Mouse (Mus musculus): ENCODE measurements around the gene Gda. TPM values are rescaled to one million over a fixed set of nuclear protein-coding genes. Genes with fewer than 3 reads are reported as not detected.

Gda gene
- polyA plus RNA-seq (2012; rRNA removed) = 75.1 and 79.4 TPM in 2 replicates

GRCm38 (mm10) chr19:21473345-21473744 is at the start of gene Gda:
TSS of gene Gda (minus strand) at chr19:21473445.
- Histone ChIP-seq H3K4me1 (ENCODE audit: control insufficient read depth, insufficient read depth, low read length) (peaks cover 3% of the 10 kb centered on the region; the same call in 1 of the 2 replicates), H3K4me3 (ENCODE audit: insufficient read depth, low read length) (peak within 1 kb of the TSS; percentile 98), H3K27ac (ENCODE audit: insufficient read depth, low read length) (peak within 1 kb of the TSS; percentile 94)
- TF ChIP-seq POLR2A (IDR thresholded peaks at IDR 0.05; ENCODE audit: extremely low read depth, insufficient read depth, low read length) (no peak), CTCF (IDR thresholded peaks at IDR 0.05; ENCODE audit: extremely low read depth, insufficient read depth, low read length) (no peak)

GRCm38 (mm10) chr19:21520280-21520679 is 47.0 kb upstream of the Gda start:
- no peak overlapping the region for H3K4me3 ChIP-seq (ENCODE audit: insufficient read depth, low read length)
- H3K27ac ChIP-seq (ENCODE audit: insufficient read depth, low read length) = no peak overlapping the region
- no peaks in the 10 kb centered on the region; the same call in 1 of the 2 replicates for H3K4me1 ChIP-seq (ENCODE audit: control insufficient read depth, insufficient read depth, low read length)
- no peak for TF ChIP-seq POLR2A (IDR thresholded peaks at IDR 0.05; ENCODE audit: extremely low read depth, insufficient read depth, low read length)
- TF ChIP-seq CTCF (IDR thresholded peaks at IDR 0.05; ENCODE audit: extremely low read depth, insufficient read depth, low read length) = no peak

- no peak overlapping the region for H3K27ac ChIP-seq (ENCODE audit: insufficient read depth, low read length)
- peak; percentile 59 for TF ChIP-seq CTCF (IDR thresholded peaks at IDR 0.05; ENCODE audit: extremely low read depth, insufficient read depth, low read length)
- TF ChIP-seq POLR2A (IDR thresholded peaks at IDR 0.05; ENCODE audit: extremely low read depth, insufficient read depth, low read length) = no peak
- H3K4me3 ChIP-seq (ENCODE audit: insufficient read depth, low read length) = no peak overlapping the region
- peaks cover 2% of the 10 kb centered on the region; the same call in 1 of the 2 replicates for H3K4me1 ChIP-seq (ENCODE audit: control insufficient read depth, insufficient read depth, low read length)
Measured at GRCm38 (mm10) chr19:21510116-21510515, 36.9 kb upstream of the Gda start.

- Histone ChIP-seq H3K27ac (ENCODE audit: insufficient read depth, low read length) (no peak overlapping the region), H3K4me3 (ENCODE audit: insufficient read depth, low read length) (no peak overlapping the region), H3K4me1 (ENCODE audit: control insufficient read depth, insufficient read depth, low read length) (peaks cover 2% of the 10 kb centered on the region; the same call in 1 of the 2 replicates)
- no peak for TF ChIP-seq POLR2A (IDR thresholded peaks at IDR 0.05; ENCODE audit: extremely low read depth, insufficient read depth, low read length)
- no peak for TF ChIP-seq CTCF (IDR thresholded peaks at IDR 0.05; ENCODE audit: extremely low read depth, insufficient read depth, low read length)
Measured at GRCm38 (mm10) chr19:21507561-21508232, 34.5 kb upstream of the Gda start.

GRCm38 (mm10) chr19:21507133-21507532 is 33.9 kb upstream of the Gda start:
- TF ChIP-seq CTCF (IDR thresholded peaks at IDR 0.05; ENCODE audit: extremely low read depth, insufficient read depth, low read length) (no peak), POLR2A (IDR thresholded peaks at IDR 0.05; ENCODE audit: extremely low read depth, insufficient read depth, low read length) (no peak)
- H3K4me3 ChIP-seq (ENCODE audit: insufficient read depth, low read length) = no peak overlapping the region
- H3K4me1 ChIP-seq (ENCODE audit: control insufficient read depth, insufficient read depth, low read length) = peaks cover 2% of the 10 kb centered on the region; the same call in 1 of the 2 replicates
- H3K27ac ChIP-seq (ENCODE audit: insufficient read depth, low read length) = no peak overlapping the region

GRCm38 (mm10) chr19:21504716-21505115 is 31.5 kb upstream of the Gda start:
- Histone ChIP-seq H3K27ac (ENCODE audit: insufficient read depth, low read length) (no peak overlapping the region), H3K4me1 (ENCODE audit: control insufficient read depth, insufficient read depth, low read length) (peaks cover 2% of the 10 kb centered on the region; the same call in 1 of the 2 replicates), H3K4me3 (ENCODE audit: insufficient read depth, low read length) (no peak overlapping the region)
- TF ChIP-seq CTCF (IDR thresholded peaks at IDR 0.05; ENCODE audit: extremely low read depth, insufficient read depth, low read length) (no peak), POLR2A (IDR thresholded peaks at IDR 0.05; ENCODE audit: extremely low read depth, insufficient read depth, low read length) (no peak)

- no peak overlapping the region for H3K27ac ChIP-seq (ENCODE audit: insufficient read depth, low read length)
- no peak overlapping the region for H3K4me3 ChIP-seq (ENCODE audit: insufficient read depth, low read length)
- no peak for TF ChIP-seq CTCF (IDR thresholded peaks at IDR 0.05; ENCODE audit: extremely low read depth, insufficient read depth, low read length)
- TF ChIP-seq POLR2A (IDR thresholded peaks at IDR 0.05; ENCODE audit: extremely low read depth, insufficient read depth, low read length) = no peak
- H3K4me1 ChIP-seq (ENCODE audit: control insufficient read depth, insufficient read depth, low read length) = no peaks in the 10 kb centered on the region
Measured at GRCm38 (mm10) chr19:21499394-21499983, 26.2 kb upstream of the Gda start.

- H3K4me3 ChIP-seq (ENCODE audit: insufficient read depth, low read length) = no peak overlapping the region
- no peak for TF ChIP-seq CTCF (IDR thresholded peaks at IDR 0.05; ENCODE audit: extremely low read depth, insufficient read depth, low read length)
- no peak for TF ChIP-seq POLR2A (IDR thresholded peaks at IDR 0.05; ENCODE audit: extremely low read depth, insufficient read depth, low read length)
- peaks cover 1% of the 10 kb centered on the region; the same call in 1 of the 2 replicates for H3K4me1 ChIP-seq (ENCODE audit: control insufficient read depth, insufficient read depth, low read length)
- H3K27ac ChIP-seq (ENCODE audit: insufficient read depth, low read length) = no peak overlapping the region
Measured at GRCm38 (mm10) chr19:21495817-21496216, 22.6 kb upstream of the Gda start.

- Histone ChIP-seq H3K4me1 (ENCODE audit: control insufficient read depth, insufficient read depth, low read length) (peaks cover 1% of the 10 kb centered on the region; the same call in 1 of the 2 replicates), H3K4me3 (ENCODE audit: insufficient read depth, low read length) (no peak overlapping the region), H3K27ac (ENCODE audit: insufficient read depth, low read length) (no peak overlapping the region)
- TF ChIP-seq POLR2A (IDR thresholded peaks at IDR 0.05; ENCODE audit: extremely low read depth, insufficient read depth, low read length) (no peak), CTCF (IDR thresholded peaks at IDR 0.05; ENCODE audit: extremely low read depth, insufficient read depth, low read length) (no peak)
Measured at GRCm38 (mm10) chr19:21493807-21494521, 20.7 kb upstream of the Gda start.

Measured in cortical plate, adult 2 months (tissue).